Mouse (Mus musculus) megakaryocyte progenitor cell, adult 5-6 weeks (primary cell): ENCODE results near the gene Ppcdc. TPM values are rescaled to one million over a fixed set of nuclear protein-coding genes. Genes with fewer than 3 reads are reported as not detected.
"Not testable (repeated sequence)": the region's sequence is repeated elsewhere in the genome, so short reads cannot be mapped to it uniquely, and the experiment has no call there.

ENCODE experiments used
- ATAC-seq: replicated peaks from 2 replicates; pipeline ENCODE4 v1.8.0; 2016; ENCODE audit warnings: mild to moderate bottlenecking, moderate TSS enrichment, inconsistent platforms; ENCODE audit not compliant: poor library complexity
- total RNA-seq, 2 experiments: library from RNA; stranded (forward) in 1 of 2; stranded (reverse) in 1 of 2; fragments of 157-497, 149-512 nt in 1 of 2; fragments of 200-1000 nt in 1 of 2; gene quantifications; 2 replicates each; pipeline versions ENCODE4 v1.2.3 to v1.2.4; 2015 to 2017

The Ppcdc gene
- total RNA-seq, 2 experiments from 2014 or later: 15.4 to 19.1 TPM

DNA sequence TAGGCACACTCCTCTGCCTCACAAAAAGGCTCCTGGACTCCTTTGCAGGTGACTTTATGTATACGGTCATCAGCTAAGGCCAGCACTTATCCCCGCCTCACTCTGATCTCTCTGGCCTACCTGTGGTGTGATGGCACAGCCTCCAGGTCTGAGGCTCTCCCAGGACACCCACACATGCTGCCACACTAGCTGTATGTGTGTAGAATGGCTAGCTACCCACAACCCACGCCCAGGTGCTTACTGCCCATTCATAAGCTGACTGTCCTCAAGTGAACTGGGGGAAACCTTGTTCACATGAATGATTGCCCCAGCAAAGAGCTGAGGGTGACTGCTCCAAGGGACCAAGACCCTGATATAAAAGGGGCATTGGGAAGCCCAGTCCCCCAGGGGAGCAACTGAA, 7.4 kb downstream of the Ppcdc start:
- ATAC-seq: no peak

DNA sequence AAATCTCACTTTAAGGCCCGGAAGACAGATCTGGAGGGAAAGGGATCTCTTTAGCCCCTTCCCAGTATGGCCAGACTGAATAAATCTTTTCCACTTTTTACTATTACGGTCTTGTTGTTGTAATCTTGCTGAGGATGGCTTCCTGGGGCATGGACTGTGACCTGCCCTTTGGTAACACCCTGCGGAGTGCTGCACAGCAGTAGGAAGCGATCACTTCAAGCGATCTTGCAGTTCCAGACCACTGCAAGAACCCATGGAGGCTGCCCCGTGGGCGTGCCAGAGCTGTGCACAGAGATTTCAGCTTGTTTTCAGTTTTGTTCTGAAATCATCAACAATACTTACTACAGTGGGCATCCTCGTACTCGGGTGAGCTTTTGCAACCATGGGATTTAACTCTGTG, 8.7 kb downstream of the Ppcdc start:
- ATAC-seq: no peak

- no peak for ATAC-seq
Measured at GRCm38 (mm10) chr9:57428391-57428790, 11.5 kb downstream of the Ppcdc start.

DNA sequence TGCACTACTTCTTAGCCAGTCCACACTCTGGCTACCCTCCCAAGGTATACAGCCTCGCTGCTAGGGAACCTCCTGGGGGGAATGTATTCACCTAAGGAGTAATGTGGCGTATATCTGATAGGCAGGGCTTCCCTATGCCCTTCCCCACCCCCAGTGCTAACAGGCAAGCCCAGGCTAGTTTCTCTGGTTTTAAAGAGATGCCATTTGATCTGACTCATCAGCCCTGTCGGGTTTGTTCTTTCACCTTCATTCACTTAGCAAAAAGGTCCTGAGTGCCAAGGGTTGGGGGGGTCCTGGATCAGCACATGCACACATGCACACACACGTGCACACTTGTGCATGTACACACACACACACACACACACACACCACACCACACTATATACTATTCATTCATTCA, 12.0 kb downstream of the Ppcdc start:
- ATAC-seq: no peak

DNA sequence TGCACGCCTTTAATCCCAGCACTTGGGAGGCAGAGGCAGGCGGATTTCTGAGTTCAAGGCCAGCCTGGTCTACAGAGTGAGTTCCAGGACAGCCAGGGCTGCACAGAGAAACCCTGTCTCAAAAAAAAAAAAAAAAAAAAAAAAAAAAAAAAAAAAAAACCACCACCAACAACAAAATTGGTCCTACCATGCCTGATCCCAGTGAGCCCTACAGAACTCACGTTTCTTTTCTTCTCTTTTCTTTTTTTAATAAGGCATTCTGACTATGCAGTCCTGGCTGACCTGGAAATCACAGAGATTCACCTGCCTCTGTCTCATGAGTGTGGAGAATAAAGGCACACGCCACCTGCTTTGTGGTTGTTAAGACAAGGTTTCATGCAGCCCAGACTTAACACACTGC, 12.8 kb downstream of the Ppcdc start:
- not testable (repeated sequence) for ATAC-seq

DNA sequence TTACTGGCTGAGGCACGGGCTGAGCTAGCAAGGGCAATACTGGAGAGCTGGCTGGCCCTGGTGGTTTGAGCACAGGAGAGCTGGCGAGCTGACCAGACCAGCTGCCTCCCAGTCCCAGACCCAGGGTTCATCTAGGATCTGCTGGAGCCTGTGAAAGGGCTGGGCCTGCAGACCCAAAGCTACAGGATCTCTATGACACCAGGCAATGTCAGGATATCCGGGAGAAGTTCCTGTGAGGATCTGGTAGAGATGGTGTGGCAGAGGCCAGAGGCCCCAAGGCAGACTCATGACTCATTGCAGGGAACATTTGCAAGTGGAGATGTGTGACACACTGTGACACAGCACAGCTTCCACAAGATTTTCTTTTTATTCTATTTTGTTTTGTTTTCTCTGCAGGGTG, 14.8 kb downstream of the Ppcdc start:
- ATAC-seq: no peak

DNA sequence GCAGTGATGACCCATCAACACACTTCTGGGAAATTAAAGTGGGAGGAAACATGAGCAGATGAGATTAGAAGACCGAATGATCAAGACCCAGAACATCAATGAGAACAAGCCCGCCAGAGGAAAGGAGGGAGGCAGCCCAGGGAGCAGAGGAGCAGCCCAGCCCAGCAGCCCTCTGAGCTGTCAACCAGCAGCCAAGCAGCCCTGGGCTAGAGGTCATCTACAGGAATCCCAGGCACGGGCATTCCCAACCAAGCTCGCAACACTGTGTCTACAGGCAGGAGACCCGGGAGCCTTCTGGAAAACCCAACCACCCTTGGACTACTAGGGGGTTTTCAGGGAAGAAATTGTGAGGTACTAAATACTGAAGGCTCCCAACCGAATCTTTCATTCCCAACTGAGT, 15.9 kb downstream of the Ppcdc start:
- ATAC-seq: no peak

DNA sequence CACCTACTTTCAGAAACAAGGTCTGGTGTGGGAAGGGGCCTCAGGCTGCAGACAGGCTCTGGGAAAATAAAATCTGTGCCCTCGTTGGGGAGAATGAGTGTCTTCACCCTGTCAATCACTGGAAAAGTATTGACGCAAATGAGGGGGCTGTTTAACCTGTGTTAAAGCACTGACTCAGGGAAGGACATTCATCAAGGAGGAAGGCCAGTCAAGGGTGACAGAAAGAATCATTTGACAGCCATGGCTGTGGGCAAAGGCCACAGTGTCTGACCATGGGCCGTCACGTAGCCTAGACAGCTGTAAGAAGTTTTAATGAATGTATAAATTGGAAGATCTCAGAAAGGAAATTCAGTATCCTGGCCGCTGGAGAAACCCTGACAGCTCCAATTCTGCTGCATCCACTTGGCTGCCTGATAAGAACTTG, 18.2 kb downstream of the Ppcdc start:
- no peak for ATAC-seq

DNA sequence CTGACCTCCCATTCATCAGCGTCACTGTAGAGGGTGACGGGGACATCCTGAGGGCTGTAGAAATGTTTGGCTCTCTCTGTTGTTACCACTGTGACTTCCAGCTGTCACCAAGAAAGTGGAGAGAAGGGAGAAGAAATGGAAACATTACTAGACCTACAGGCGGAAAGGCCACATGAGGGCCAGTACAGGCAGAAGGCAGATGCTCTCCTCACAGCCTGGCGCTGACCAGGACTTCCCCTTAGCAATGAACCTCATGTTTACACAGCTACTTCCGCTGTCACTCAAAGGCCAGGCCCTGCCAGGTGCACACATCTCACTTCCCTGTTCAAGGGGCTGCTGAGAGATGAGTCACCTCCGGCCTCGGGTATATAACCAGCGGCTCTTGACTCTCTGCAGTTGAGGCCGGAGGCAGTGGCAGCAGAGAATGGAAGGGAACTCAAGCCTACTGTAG, 18.8 kb downstream of the Ppcdc start:
- peak; percentile 81 for ATAC-seq

- ATAC-seq: peak; percentile 82
Measured at GRCm38 (mm10) chr9:57420321-57421120, 19.4 kb downstream of the Ppcdc start.

- ATAC-seq: no peak
Measured at GRCm38 (mm10) chr9:57419521-57420267, 20.2 kb downstream of the Ppcdc start.

DNA sequence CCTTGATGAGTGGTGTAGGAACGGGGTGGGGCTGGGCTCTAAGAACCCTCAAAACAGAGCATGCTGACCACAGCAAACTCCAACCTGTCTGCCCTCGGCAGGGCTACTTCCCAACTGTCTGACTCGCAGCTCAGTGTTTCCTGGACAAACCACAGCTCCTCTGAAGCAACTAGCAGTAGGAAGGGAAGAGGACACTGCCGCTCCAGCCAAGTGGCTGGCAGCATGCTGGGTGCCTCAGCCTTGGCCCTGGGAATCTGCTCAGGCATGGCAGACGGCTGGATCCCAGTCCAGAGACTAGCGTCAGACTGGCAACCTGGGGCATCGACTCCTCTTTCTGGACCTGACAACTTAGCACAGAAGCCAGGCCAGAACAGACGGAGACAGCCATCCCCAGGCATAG, 22.6 kb downstream of the Ppcdc start:
- ATAC-seq: peak; percentile 15; the same call in 1 of the 2 replicates

GRCm38 (mm10) chr9:57407120-57407905, 32.6 kb downstream of the Ppcdc start:
- ATAC-seq: no peak

GRCm38 (mm10) chr9:57406395-57406794, 33.5 kb downstream of the Ppcdc start:
- no peak for ATAC-seq

DNA sequence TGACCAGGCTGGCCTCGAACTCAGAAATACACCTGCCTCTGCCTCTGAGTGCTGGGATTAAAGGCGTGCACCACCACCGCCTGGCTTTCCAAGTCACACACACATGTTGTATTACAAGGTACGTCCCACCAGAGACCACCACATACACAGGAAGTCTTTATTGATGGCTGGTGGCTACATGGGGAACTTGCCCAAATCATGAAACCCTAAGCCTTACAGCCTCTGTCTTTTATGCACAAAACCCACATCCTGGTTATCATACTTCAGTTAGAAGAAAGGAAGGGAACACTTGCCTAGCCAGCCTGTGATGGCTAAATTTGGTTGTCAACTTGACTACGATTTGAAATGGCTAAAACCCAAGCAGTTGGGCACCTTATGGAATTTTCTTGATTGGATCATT, 35.9 kb downstream of the Ppcdc start:
- peak; percentile 55 for ATAC-seq

DNA sequence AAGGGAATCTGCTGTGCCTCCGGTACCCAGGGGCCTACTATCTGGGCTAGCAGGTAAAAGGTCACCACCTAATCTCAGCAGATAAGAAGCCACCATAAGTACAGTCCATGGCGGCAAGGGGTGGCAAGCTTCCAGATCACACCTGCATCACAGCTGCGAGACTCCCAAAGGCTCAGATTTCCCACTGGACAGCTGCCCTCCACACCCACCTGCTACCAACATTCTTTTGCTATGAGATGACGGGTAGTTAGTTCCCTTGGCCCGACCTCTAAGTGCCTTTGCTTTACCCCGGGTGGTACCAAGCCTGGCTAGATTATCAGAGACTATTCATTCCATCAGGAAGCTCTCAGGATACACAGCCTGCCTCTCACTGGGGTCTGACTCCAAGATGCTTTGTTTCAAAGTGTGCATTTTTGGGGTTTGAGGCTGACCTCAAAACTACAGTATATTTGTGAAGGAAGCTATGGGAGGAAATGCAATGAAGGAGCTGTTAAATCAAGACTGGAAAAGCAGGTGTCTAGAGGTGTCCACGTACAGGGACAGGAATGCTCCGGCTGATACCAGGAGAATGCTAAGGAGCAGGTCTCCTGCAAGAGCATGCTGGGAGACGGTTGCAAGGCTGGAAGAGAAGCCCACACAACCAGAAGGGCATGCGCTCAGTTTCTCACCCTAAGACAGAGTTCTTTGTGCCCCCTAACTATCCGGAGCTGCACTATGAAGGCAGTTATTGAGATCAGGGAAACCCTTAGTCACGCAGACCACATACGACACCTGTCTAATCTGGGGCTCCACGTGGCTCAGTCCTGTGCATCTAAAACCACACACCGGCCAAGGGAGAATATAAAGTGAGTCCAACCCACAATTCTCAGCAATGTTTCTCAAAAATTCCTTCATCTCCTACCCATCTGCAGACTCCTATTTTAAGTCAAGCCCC, 37.3 kb downstream of the Ppcdc start:
- peak; percentile 65; the same call in 1 of the 2 replicates for ATAC-seq

DNA sequence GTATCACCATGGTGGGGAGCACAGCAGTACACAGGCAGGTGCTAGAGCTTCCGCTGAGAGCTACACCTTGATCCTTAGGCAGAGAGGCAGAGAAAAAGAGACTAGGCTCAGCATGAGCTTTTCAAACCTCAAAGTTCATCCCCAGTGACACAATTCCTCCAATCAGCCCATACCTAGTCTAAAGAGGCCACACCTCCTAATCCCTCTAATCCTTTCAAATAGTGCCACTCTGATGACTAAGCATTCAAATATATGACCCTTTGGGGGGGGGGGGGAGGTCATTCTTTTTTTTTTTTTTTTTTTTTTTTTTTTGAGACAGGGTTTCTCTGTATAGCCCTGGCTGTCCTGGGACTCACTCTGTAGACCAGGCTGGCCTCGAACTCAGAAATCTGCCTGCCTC, 41.2 kb downstream of the Ppcdc start:
- ATAC-seq: no peak

GRCm38 (mm10) chr9:57392892-57393291, 47.0 kb downstream of the Ppcdc start:
- no peak for ATAC-seq

DNA sequence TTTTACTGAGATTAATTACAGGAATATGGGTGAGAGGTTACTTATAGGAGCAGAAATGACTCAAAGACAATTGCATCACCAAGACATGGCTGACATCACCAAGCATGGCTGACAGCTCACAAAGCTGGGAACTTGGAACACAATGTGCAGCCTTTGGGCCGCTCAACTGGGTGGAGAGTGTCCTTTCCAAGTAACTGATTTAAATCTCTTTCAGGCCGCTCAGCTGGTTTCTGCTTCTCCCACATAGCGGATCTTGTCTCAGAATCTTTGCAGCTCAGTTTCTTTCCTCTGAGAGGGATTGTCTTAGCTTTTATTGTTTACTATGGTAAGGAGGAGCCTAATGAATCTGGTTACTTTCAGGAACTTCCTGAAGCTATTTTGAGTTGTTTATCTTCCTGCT, 49.1 kb downstream of the Ppcdc start:
- ATAC-seq: no peak

DNA sequence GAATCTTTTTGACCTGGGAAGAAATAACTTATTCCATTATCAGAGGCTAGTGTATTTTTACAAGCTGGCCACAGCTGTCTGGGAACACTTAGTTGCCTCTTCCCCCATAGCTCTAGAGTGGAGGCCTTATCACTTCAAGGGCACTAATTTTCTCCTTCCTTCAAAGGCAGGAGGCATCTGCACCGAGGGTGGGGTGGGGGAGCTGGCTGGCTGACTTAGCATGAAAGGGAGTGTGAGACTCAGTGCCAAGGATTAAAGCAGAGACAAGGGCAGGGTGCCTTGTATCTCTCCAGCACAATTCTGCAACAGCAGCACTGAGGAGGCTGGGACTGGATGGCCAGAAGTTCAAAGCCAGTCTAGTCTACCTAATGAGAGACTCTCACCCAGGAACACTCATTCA, 50.8 kb downstream of the Ppcdc start:
- ATAC-seq: peak; percentile 26; the same call in 1 of the 2 replicates
